Mouse (Mus musculus) lung, postnatal 0 days (tissue): ENCODE data around the gene Syngr4.

Experiments
- CTCF ChIP-seq: IDR thresholded peaks from 2 replicates; pipeline ENCODE4 v1.5.1; 2016; ENCODE audit warnings: antibody characterized with exemption, mild to moderate bottlenecking
- EP300 ChIP-seq: IDR thresholded peaks from 2 replicates; pipeline ENCODE4 v1.6.1; 2016; ENCODE audit warnings: antibody characterized with exemption, mild to moderate bottlenecking, control low read depth

- TF ChIP-seq CTCF (no peak), EP300 (no peak)
Observed at GRCm38 (mm10) chr7:45895931-45896516, 490 bp downstream of the Syngr4 start.
